Mouse (Mus musculus) testis, adult 2 months (tissue): Measurements from ENCODE around the gene Ptges3l.

ENCODE experiments used
- CTCF ChIP-seq: fragments of 200-500 bp; IDR thresholded peaks from 2 replicates; pipeline ENCODE4 v1.5.1; 2012; ENCODE audit warnings: low read depth, mild to moderate bottlenecking, inconsistent platforms, low read length, moderate library complexity; ENCODE audit not compliant: control insufficient read depth, insufficient read depth, insufficient replicate concordance
- POLR2A ChIP-seq: fragments of 200-500 bp; IDR thresholded peaks from 2 replicates; pipeline ENCODE4 v1.6.1; 2012; ENCODE audit warnings: low read depth, mild to moderate bottlenecking, inconsistent platforms, low read length, moderate library complexity; ENCODE audit not compliant: control insufficient read depth

DNA sequence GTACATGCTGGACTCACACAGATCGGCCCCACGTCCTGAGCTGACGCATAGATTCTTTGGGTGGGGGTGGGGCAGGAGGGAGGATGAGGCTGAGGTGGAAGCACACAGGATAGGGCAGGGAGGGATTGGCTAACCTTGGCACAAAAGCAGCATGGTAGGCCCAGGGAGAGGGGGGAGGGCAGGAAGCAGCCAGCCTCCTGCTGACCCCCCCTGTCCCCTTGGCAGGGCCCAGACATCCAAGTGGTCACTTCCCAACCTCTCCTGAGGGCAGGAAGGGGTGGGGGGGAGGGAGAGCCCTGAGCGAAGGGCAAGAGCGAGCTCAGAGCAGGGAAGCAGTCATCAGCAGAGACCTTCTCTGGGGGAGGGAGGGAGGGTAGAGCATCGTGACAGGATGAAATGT, 34.6 kb upstream of the Ptges3l start:
- TF ChIP-seq CTCF = no peak
- no peak for TF ChIP-seq POLR2A
